Mouse (Mus musculus) hindbrain, embryonic 15.5 days (tissue): ENCODE measurements around the gene Gramd1b. TPM values are rescaled to one million over a fixed set of nuclear protein-coding genes. Genes with fewer than 3 reads are reported as not detected.

ENCODE experiments used
- ATAC-seq: fragments of 200-750 bp; cut with Nextera tagmentation; 2 replicates; pipeline ENCODE4 v1.8.0; 2017; ENCODE audit warnings: low read depth, moderate number of reproducible peaks, moderate TSS enrichment; ENCODE audit not compliant: low FRiP score
- H3K27ac ChIP-seq: fragments of 300-500 bp; sonication (generic); replicated peaks from 2 replicates; pipeline ENCODE4 v1.5.1; 2015; ENCODE audit warnings: mild to moderate bottlenecking, inconsistent platforms
- H3K27me3 ChIP-seq: fragments of 300-500 bp; sonication (generic); 2 replicates; pipeline ENCODE4 v1.6.1; 2015; ENCODE audit warnings: control low read depth, inconsistent platforms
- H3K36me3 ChIP-seq: fragments of 300-500 bp; sonication (generic); 2 replicates; pipeline ENCODE4 v1.6.1; 2015; ENCODE audit warnings: control low read depth, inconsistent platforms
- H3K4me1 ChIP-seq: fragments of 300-500 bp; sonication (generic); replicated peaks from 2 replicates; pipeline ENCODE4 v1.6.1; 2015; ENCODE audit warnings: control low read depth, inconsistent platforms
- H3K4me2 ChIP-seq: fragments of 300-500 bp; sonication (generic); 2 replicates; pipeline ENCODE4 v1.6.1; 2015; ENCODE audit warnings: moderate library complexity, mild to moderate bottlenecking, inconsistent platforms
- H3K4me3 ChIP-seq: fragments of 300-500 bp; sonication (generic); 2 replicates; pipeline ENCODE4 v1.5.1; 2015; ENCODE audit warnings: mild to moderate bottlenecking, inconsistent platforms
- H3K9ac ChIP-seq: fragments of 300-500 bp; sonication (generic); 2 replicates; pipeline ENCODE4 v1.6.1; 2015; ENCODE audit warnings: inconsistent platforms
- H3K9me3 ChIP-seq: fragments of 300-500 bp; sonication (generic); 2 replicates; pipeline ENCODE4 v1.6.1; 2016; ENCODE audit warnings: control low read depth, inconsistent platforms
- WGBS: fragments of 180-500 bp; shearing (Covaris S2); methylation state at CpG from one replicate; pipeline ENCODE4 v1.1.7; 2015; 5-methylcytosine and 5-hydroxymethylcytosine counted together
- polyA plus RNA-seq: library from polyadenylated mRNA; unstranded; fragments of >200 nt; fragmentation: Nextera tagmentation; extraction: Ambion mirVana; gene quantifications from 2 replicates; pipeline ENCODE4 v1.2.1, GENCODE M21; 2015

Gramd1b gene
- polyA plus RNA-seq = 12.6 and 14.1 TPM in 2 replicates

- Histone ChIP-seq H3K36me3 (no peaks in the 10 kb centered on the region), H3K4me2 (peak within 1 kb of the TSS; percentile 90), H3K9ac (peak within 1 kb of the TSS; percentile 60), H3K27me3 (no peaks in the 10 kb centered on the region), H3K4me3 (peak within 1 kb of the TSS; percentile 61), H3K27ac (peak within 1 kb of the TSS; percentile 40; the same call in 1 of the 2 replicates), H3K9me3 (no peaks in the 10 kb centered on the region), H3K4me1 (peaks cover 19% of the 10 kb centered on the region)
- 1% methylated on average over 40 of the region's 40 CpGs for whole genome bisulfite sequencing
- ATAC-seq = peak; percentile 77
These were observed at the start of gene Gramd1b for GRCm38 (mm10) chr9:40531027-40531621. Gramd1b (minus strand) TSS chr9:40531383.

GRCm38 (mm10) chr9:40578726-40579625, 47.8 kb upstream of the Gramd1b start:
- no peaks in the 10 kb centered on the region for H3K27me3 ChIP-seq
- H3K9ac ChIP-seq = no peak overlapping the region
- H3K27ac ChIP-seq = peak overlapping the region; percentile 49
- peaks cover 17% of the 10 kb centered on the region; the same call in 1 of the 2 replicates for H3K4me1 ChIP-seq
- no peak overlapping the region for H3K4me3 ChIP-seq
- H3K4me2 ChIP-seq = no peak overlapping the region
- no peaks in the 10 kb centered on the region for H3K9me3 ChIP-seq
- WGBS = 69% methylated on average over 11 of the region's 11 CpGs
- H3K36me3 ChIP-seq = no peaks in the 10 kb centered on the region
- peak; percentile 19; the same call in 1 of the 2 replicates for ATAC-seq

- H3K36me3 ChIP-seq = no peaks in the 10 kb centered on the region
- peaks cover 12% of the 10 kb centered on the region; the same call in 1 of the 2 replicates for H3K4me1 ChIP-seq
- H3K9ac ChIP-seq = no peak overlapping the region
- no peak overlapping the region for H3K4me2 ChIP-seq
- ATAC-seq = no peak
- no peak overlapping the region for H3K27ac ChIP-seq
- no peaks in the 10 kb centered on the region for H3K27me3 ChIP-seq
- no peak overlapping the region for H3K4me3 ChIP-seq
- H3K9me3 ChIP-seq = no peaks in the 10 kb centered on the region
- WGBS = 82% methylated on average over 7 of the region's 7 CpGs
These were observed 45.9 kb upstream of the Gramd1b start for GRCm38 (mm10) chr9:40577132-40577531.

GRCm38 (mm10) chr9:40575053-40575985, 44.1 kb upstream of the Gramd1b start:
- Histone ChIP-seq H3K4me2 (no peak overlapping the region), H3K27ac (peak overlapping the region; percentile 37; the same call in 1 of the 2 replicates), H3K9me3 (no peaks in the 10 kb centered on the region), H3K36me3 (no peaks in the 10 kb centered on the region), H3K4me1 (peaks cover 12% of the 10 kb centered on the region; the same call in 1 of the 2 replicates), H3K9ac (no peak overlapping the region), H3K4me3 (no peak overlapping the region), H3K27me3 (no peaks in the 10 kb centered on the region)
- no peak for ATAC-seq
- 62% methylated on average over 14 of the region's 14 CpGs for WGBS

GRCm38 (mm10) chr9:40571280-40571679, 40.1 kb upstream of the Gramd1b start:
- no peak overlapping the region for H3K4me3 ChIP-seq
- H3K27me3 ChIP-seq = no peaks in the 10 kb centered on the region
- no peak for ATAC-seq
- H3K4me1 ChIP-seq = peaks cover 5% of the 10 kb centered on the region; the same call in 1 of the 2 replicates
- no peak overlapping the region for H3K9ac ChIP-seq
- 59% methylated on average over 2 of the region's 2 CpGs for WGBS
- H3K9me3 ChIP-seq = no peaks in the 10 kb centered on the region
- no peak overlapping the region for H3K27ac ChIP-seq
- no peak overlapping the region for H3K4me2 ChIP-seq
- H3K36me3 ChIP-seq = no peaks in the 10 kb centered on the region

- Histone ChIP-seq H3K36me3 (no peaks in the 10 kb centered on the region), H3K9ac (no peak overlapping the region), H3K27me3 (no peaks in the 10 kb centered on the region), H3K9me3 (no peaks in the 10 kb centered on the region), H3K4me2 (no peak overlapping the region), H3K4me1 (no peaks in the 10 kb centered on the region), H3K27ac (no peak overlapping the region), H3K4me3 (no peak overlapping the region)
- WGBS = 71% methylated on average over 8 of the region's 8 CpGs
- ATAC-seq = no peak
These were observed 36.9 kb upstream of the Gramd1b start for GRCm38 (mm10) chr9:40568070-40568469.

- Histone ChIP-seq H3K9ac (no peak overlapping the region), H3K27me3 (no peaks in the 10 kb centered on the region), H3K27ac (no peak overlapping the region), H3K9me3 (no peaks in the 10 kb centered on the region), H3K4me2 (no peak overlapping the region), H3K36me3 (no peaks in the 10 kb centered on the region), H3K4me3 (no peak overlapping the region), H3K4me1 (no peaks in the 10 kb centered on the region)
- ATAC-seq = no peak
These were observed 32.6 kb upstream of the Gramd1b start for GRCm38 (mm10) chr9:40563750-40564149.

- 90% methylated on average over 7 of the region's 7 CpGs for WGBS
- Histone ChIP-seq H3K27me3 (no peaks in the 10 kb centered on the region), H3K27ac (no peak overlapping the region), H3K9me3 (no peaks in the 10 kb centered on the region), H3K36me3 (no peaks in the 10 kb centered on the region), H3K4me2 (no peak overlapping the region), H3K4me1 (no peaks in the 10 kb centered on the region), H3K4me3 (no peak overlapping the region), H3K9ac (no peak overlapping the region)
- ATAC-seq = no peak
These were observed 28.5 kb upstream of the Gramd1b start for GRCm38 (mm10) chr9:40559646-40560045.

GRCm38 (mm10) chr9:40557796-40558195, 26.6 kb upstream of the Gramd1b start:
- WGBS = 90% methylated on average over 5 of the region's 5 CpGs

GRCm38 (mm10) chr9:40556396-40556795, 25.2 kb upstream of the Gramd1b start:
- Histone ChIP-seq H3K27me3 (no peaks in the 10 kb centered on the region), H3K4me3 (no peak overlapping the region), H3K36me3 (no peaks in the 10 kb centered on the region), H3K27ac (no peak overlapping the region), H3K4me1 (no peaks in the 10 kb centered on the region), H3K9me3 (no peaks in the 10 kb centered on the region), H3K9ac (no peak overlapping the region), H3K4me2 (no peak overlapping the region)
- 72% methylated on average over 4 of the region's 4 CpGs for WGBS
- no peak for ATAC-seq

More at GRCm38 (mm10) chr9:40557796-40558195, 26.6 kb upstream of the Gramd1b start:
- Histone ChIP-seq H3K4me2 (no peak overlapping the region), H3K9me3 (no peaks in the 10 kb centered on the region), H3K9ac (no peak overlapping the region), H3K4me1 (no peaks in the 10 kb centered on the region), H3K4me3 (no peak overlapping the region), H3K36me3 (no peaks in the 10 kb centered on the region), H3K27me3 (no peaks in the 10 kb centered on the region), H3K27ac (no peak overlapping the region)
- ATAC-seq = no peak

- Histone ChIP-seq H3K9ac (no peak overlapping the region), H3K9me3 (no peaks in the 10 kb centered on the region), H3K36me3 (no peaks in the 10 kb centered on the region), H3K4me3 (no peak overlapping the region), H3K27me3 (no peaks in the 10 kb centered on the region), H3K27ac (no peak overlapping the region), H3K4me1 (no peaks in the 10 kb centered on the region), H3K4me2 (no peak overlapping the region)
- WGBS = 76% methylated on average over 5 of the region's 5 CpGs
- ATAC-seq = no peak
These were observed 24.1 kb upstream of the Gramd1b start for GRCm38 (mm10) chr9:40555243-40555642.
